Mouse (Mus musculus) embryo, embryonic 11 days (tissue): ENCODE results near the gene Cnih4.

Experiments used
- DNase-seq: peaks from one replicate; pipeline ENCODE4 v3.0.0-alpha.2; 2015

The Cnih4 gene

GRCm38 (mm10) chr1:181143950-181144836, at the start of gene Cnih4, which contains the start of gene Nvl:
Gene Cnih4 (plus strand): TSS chr1:181144693.
Gene Nvl (minus strand): TSS chr1:181144204.
- peak; percentile 97 for DNase-seq

GRCm38 (mm10) chr1:181117112-181117511, 27.4 kb upstream of the Cnih4 start:
- no peak for DNase-seq

- no peak for DNase-seq
These were observed 20.3 kb upstream of the Cnih4 start for GRCm38 (mm10) chr1:181124145-181124544.

- DNase-seq = no peak
These were observed 18.6 kb upstream of the Cnih4 start for GRCm38 (mm10) chr1:181125916-181126315.

- no peak for DNase-seq
These were observed 17.7 kb upstream of the Cnih4 start for GRCm38 (mm10) chr1:181126766-181127165.

GRCm38 (mm10) chr1:181131915-181132314, 12.6 kb upstream of the Cnih4 start:
- DNase-seq = no peak

GRCm38 (mm10) chr1:181138730-181139129, 5.8 kb upstream of the Cnih4 start:
- no peak for DNase-seq

- DNase-seq = no peak
These were observed 914 bp upstream of the Cnih4 start for GRCm38 (mm10) chr1:181143609-181143949.

- peak; percentile 31 for DNase-seq
These were observed 473 bp downstream of the Cnih4 start for GRCm38 (mm10) chr1:181144966-181145365.

GRCm38 (mm10) chr1:181146187-181146586, 1.7 kb downstream of the Cnih4 start:
- DNase-seq = no peak

GRCm38 (mm10) chr1:181148540-181148939, 4.0 kb downstream of the Cnih4 start:
- DNase-seq = no peak

GRCm38 (mm10) chr1:181149373-181150017, 5.0 kb downstream of the Cnih4 start:
- DNase-seq = no peak

GRCm38 (mm10) chr1:181150431-181150826, 5.9 kb downstream of the Cnih4 start:
- no peak for DNase-seq

- DNase-seq = peak; percentile 96
These were observed 6.5 kb downstream of the Cnih4 start for GRCm38 (mm10) chr1:181150827-181151534.

- peak; percentile 13 for DNase-seq
These were observed 7.0 kb downstream of the Cnih4 start for GRCm38 (mm10) chr1:181151541-181151940.

- DNase-seq = no peak
These were observed 23.3 kb downstream of the Cnih4 start for GRCm38 (mm10) chr1:181167816-181168215.

GRCm38 (mm10) chr1:181168377-181168776, 23.9 kb downstream of the Cnih4 start:
- DNase-seq = no peak

GRCm38 (mm10) chr1:181170210-181170609, 25.7 kb downstream of the Cnih4 start:
- no peak for DNase-seq

- DNase-seq = no peak
These were observed 44.4 kb downstream of the Cnih4 start for GRCm38 (mm10) chr1:181188925-181189324.

GRCm38 (mm10) chr1:181199446-181199845, 55.0 kb downstream of the Cnih4 start:
- no peak for DNase-seq

GRCm38 (mm10) chr1:181210147-181210546, 65.7 kb downstream of the Cnih4 start:
- DNase-seq = no peak

- peak; percentile 45 for DNase-seq
These were observed 66.3 kb downstream of the Cnih4 start for GRCm38 (mm10) chr1:181210601-181211402.
